Mouse (Mus musculus) bone marrow, adult 2 months (tissue): Measurements from ENCODE around the gene Iqcn.
A peak's percentile ranks its signal among the peaks of the same experiment; 100 is the strongest.

Experiments
- CTCF ChIP-seq: fragments of 200-500 bp; IDR thresholded peaks from 2 replicates; pipeline ENCODE4 v1.5.1; 2011; ENCODE audit warnings: low read length, control low read depth; ENCODE audit not compliant: control insufficient read depth, insufficient read depth
- POLR2A ChIP-seq: fragments of 200-500 bp; IDR thresholded peaks from 2 replicates; pipeline ENCODE4 v1.6.1; 2011; ENCODE audit warnings: low read depth, mild to moderate bottlenecking, control low read depth, low read length, borderline replicate concordance; ENCODE audit not compliant: control insufficient read depth

- peak; percentile 98 for TF ChIP-seq POLR2A
- TF ChIP-seq CTCF: no peak
Measured at GRCm38 (mm10) chr8:70698310-70699109, 4.7 kb upstream of the Iqcn start, which contains the start of gene Jund.
